Mouse (Mus musculus): ENCODE measurements around the gene Faxc. TPM values are rescaled to one million over a fixed set of nuclear protein-coding genes. Genes with fewer than 3 reads are reported as not detected.

Faxc gene
- polyA plus RNA-seq, 1 experiment from 2014 or later, result 0.47 TPM

GRCm38 (mm10) chr4:21990580-21991235, 59.6 kb downstream of the Faxc start:
- no peak for ATAC-seq
- Histone ChIP-seq H3K36me3 (ENCODE audit: insufficient read depth, low read length) (no peaks in the 10 kb centered on the region), H3K9me3 (ENCODE audit: low read length) (no peaks in the 10 kb centered on the region), H3K27ac (ENCODE audit: low read length) (no peak overlapping the region), H3K27me3 (replicated peaks; ENCODE audit: insufficient read depth, low read length) (no peaks in the 10 kb centered on the region), H3K4me3 (ENCODE audit: low read depth, low read length) (no peak overlapping the region), H3K9ac (replicated peaks; ENCODE audit: low read depth) (no peak overlapping the region), H3K4me1 (ENCODE audit: insufficient read depth, low read depth, low read length) (no peaks in the 10 kb centered on the region), H3K4me2 (replicated peaks; ENCODE audit: low read depth, low read length) (no peak overlapping the region)
- DNase-seq (ENCODE audit: low spot score), result peak; percentile 73
- peak; percentile 48 for TF ChIP-seq CTCF (IDR thresholded peaks at IDR 0.05)
- TF ChIP-seq EP300 (IDR thresholded peaks at IDR 0.05), result no peak
- WGBS, result 35% methylated on average over 3 of the region's 3 CpGs

DNA sequence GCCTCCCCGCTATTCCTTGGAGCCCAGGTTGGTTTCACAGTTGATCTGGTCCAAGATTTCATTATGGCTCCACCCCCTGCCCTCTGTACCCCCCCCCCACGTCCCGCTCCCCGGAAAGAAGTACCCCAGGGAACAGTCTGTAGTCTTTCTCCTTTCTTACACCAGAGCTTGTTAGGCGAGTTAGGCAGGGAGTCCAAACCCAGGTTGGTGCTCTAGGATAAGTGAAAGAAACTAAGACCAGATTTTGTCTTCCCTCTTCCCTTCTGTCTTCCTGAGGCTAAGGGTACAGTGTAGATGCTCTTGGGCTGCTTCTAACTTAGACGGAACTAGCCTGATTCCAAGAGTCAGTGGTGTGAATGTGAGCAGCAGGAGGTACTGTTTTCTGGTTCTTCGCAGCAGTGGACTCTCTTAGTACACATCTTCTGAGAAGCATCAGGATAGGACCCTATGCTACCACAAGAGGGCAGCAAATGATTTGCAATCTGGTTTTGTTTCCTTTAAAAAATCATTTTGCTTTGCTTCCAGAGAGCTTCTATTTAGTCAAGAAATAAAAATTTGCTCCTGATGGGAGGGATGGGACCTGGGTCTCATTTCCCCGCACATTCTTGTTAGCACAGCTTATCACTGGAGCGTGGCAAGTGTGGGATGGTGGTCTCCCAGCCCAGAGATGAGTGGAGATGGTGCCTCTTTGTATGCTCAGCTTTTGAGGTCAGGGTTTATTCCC, 86.7 kb downstream of the Faxc start:
- Histone ChIP-seq H3K4me1 (ENCODE audit: insufficient read depth, low read depth, low read length) (no peaks in the 10 kb centered on the region), H3K27me3 (replicated peaks; ENCODE audit: insufficient read depth, low read length) (no peaks in the 10 kb centered on the region), H3K4me3 (ENCODE audit: low read depth, low read length) (no peak overlapping the region), H3K9ac (replicated peaks; ENCODE audit: low read depth) (no peak overlapping the region), H3K4me2 (replicated peaks; ENCODE audit: low read depth, low read length) (no peak overlapping the region), H3K27ac (ENCODE audit: low read length) (no peak overlapping the region), H3K36me3 (ENCODE audit: insufficient read depth, low read length) (no peaks in the 10 kb centered on the region), H3K9me3 (ENCODE audit: low read length) (no peaks in the 10 kb centered on the region)
- no peak for ATAC-seq
- TF ChIP-seq EP300 (IDR thresholded peaks at IDR 0.05) (no peak), CTCF (IDR thresholded peaks at IDR 0.05) (peak; percentile 75)
- WGBS, result 7% methylated on average over 9 of the region's 9 CpGs
- DNase-seq (ENCODE audit: low spot score), result peak; percentile 67

DNA sequence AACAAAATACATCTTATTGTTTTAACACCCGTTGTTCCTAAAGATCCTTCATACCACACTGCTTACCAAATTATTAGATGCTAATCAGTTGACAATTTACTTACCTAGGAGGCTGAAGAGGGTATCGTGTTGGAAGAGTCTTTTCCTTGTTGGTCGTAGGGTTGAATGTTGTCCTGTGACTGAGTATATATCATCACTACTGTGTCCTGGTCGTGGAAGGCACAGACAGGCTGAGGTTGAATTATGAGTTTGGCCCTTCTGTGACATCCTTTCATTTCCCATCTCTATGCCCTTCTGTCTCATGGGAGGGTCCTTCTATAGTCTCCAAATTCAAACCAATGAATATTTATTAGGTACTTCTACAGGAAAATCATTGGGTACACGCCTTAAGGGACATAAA, 87.3 kb downstream of the Faxc start:
- 48% methylated on average over 5 of the region's 5 CpGs for WGBS
- Histone ChIP-seq H3K9me3 (ENCODE audit: low read length) (no peaks in the 10 kb centered on the region), H3K4me1 (ENCODE audit: insufficient read depth, low read depth, low read length) (no peaks in the 10 kb centered on the region), H3K36me3 (ENCODE audit: insufficient read depth, low read length) (no peaks in the 10 kb centered on the region), H3K4me2 (replicated peaks; ENCODE audit: low read depth, low read length) (no peak overlapping the region), H3K9ac (replicated peaks; ENCODE audit: low read depth) (no peak overlapping the region), H3K27ac (ENCODE audit: low read length) (no peak overlapping the region), H3K27me3 (replicated peaks; ENCODE audit: insufficient read depth, low read length) (no peaks in the 10 kb centered on the region), H3K4me3 (ENCODE audit: low read depth, low read length) (no peak overlapping the region)
- ATAC-seq (no peak), DNase-seq (ENCODE audit: low spot score) (no peak)
- TF ChIP-seq CTCF (IDR thresholded peaks at IDR 0.05), result no peak
- no peak for TF ChIP-seq EP300 (IDR thresholded peaks at IDR 0.05)

DNA sequence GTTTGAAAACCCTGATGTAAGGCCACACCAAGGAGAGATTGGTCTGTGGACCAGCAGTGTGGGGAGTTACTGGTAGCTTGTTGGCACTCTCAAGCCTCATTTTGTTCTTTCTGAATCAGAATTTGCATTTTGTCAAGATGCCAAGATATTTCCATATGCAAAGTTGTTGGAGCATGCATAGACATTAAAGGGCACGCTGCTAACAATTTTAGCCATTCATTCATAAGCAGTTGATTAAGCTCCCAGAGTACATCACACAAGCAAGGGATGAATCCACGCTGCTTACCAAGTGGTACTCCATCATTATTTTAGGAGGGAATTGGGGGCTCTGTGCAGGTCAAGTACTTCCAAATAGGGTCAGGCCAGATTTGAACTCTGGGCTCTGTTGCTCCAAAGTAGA, 98.8 kb downstream of the Faxc start:
- no peaks in the 10 kb centered on the region for H3K36me3 ChIP-seq (ENCODE audit: insufficient read depth, low read length)
- H3K27ac ChIP-seq (ENCODE audit: low read length), result no peak overlapping the region
- no peaks in the 10 kb centered on the region for H3K27me3 ChIP-seq (replicated peaks; ENCODE audit: insufficient read depth, low read length)
- TF ChIP-seq EP300 (IDR thresholded peaks at IDR 0.05) (no peak), CTCF (IDR thresholded peaks at IDR 0.05) (no peak)
- H3K4me1 ChIP-seq (ENCODE audit: insufficient read depth, low read depth, low read length), result no peaks in the 10 kb centered on the region
- H3K9me3 ChIP-seq (ENCODE audit: low read length), result no peaks in the 10 kb centered on the region
- 74% methylated on average over 2 of the region's 2 CpGs for WGBS
- no peak overlapping the region for H3K4me3 ChIP-seq (ENCODE audit: low read depth, low read length)
- no peak overlapping the region for H3K4me2 ChIP-seq (replicated peaks; ENCODE audit: low read depth, low read length)
- ATAC-seq, result no peak
- no peak overlapping the region for H3K9ac ChIP-seq (replicated peaks; ENCODE audit: low read depth)
- no peak for DNase-seq (ENCODE audit: low spot score)

Other genes starting within 250 kb of the Faxc start
- not detected in 2 replicates for gene Prdm13, start 245.4 kb upstream of the Faxc start, polyA plus RNA-seq (2015; fragmentation: Nextera tagmentation; extraction: Ambion mirVana)
- 32.3 TPM in 2 replicates for gene Ccnc, start 203.6 kb upstream of the Faxc start, polyA plus RNA-seq (2015; fragmentation: Nextera tagmentation; extraction: Ambion mirVana)
- gene Usp45, start 164.2 kb upstream of the Faxc start, polyA plus RNA-seq (2015; fragmentation: Nextera tagmentation; extraction: Ambion mirVana), result 3.1 and 5.3 TPM in 2 replicates
- gene Tstd3, start 164.1 kb upstream of the Faxc start, polyA plus RNA-seq (2015; fragmentation: Nextera tagmentation; extraction: Ambion mirVana), result 5.9 and 6.1 TPM in 2 replicates
- gene Pnisr, start 83.7 kb upstream of the Faxc start, polyA plus RNA-seq (2015; fragmentation: Nextera tagmentation; extraction: Ambion mirVana), result 70.8 and 95.2 TPM in 2 replicates
- gene Coq3, start 51.7 kb upstream of the Faxc start, polyA plus RNA-seq (2015; fragmentation: Nextera tagmentation; extraction: Ambion mirVana), result 9.7 and 9.8 TPM in 2 replicates

Measured in lung, postnatal 0 days (tissue).